Mouse (Mus musculus): ENCODE data around the gene Dmrtc2.
"Not testable (repeated sequence)": the region's sequence is repeated elsewhere in the genome, so short reads cannot be mapped to it uniquely, and the experiment has no call there.

Dmrtc2 gene

GRCm38 (mm10) chr7:24869532-24870165 is at the start of gene Dmrtc2, which contains the start of gene Lypd4:
TSS of gene Dmrtc2 (plus strand) at chr7:24870057.
TSS of gene Lypd4 (minus strand) at chr7:24869941.
- no peak for DNase-seq (ENCODE audit: low read depth)

GRCm38 (mm10) chr7:24824452-24824851 is 45.4 kb upstream of the Dmrtc2 start:
- DNase-seq (ENCODE audit: low read depth) = no peak

- no peak for DNase-seq (ENCODE audit: low read depth)
Observed at GRCm38 (mm10) chr7:24827181-24827580, 42.7 kb upstream of the Dmrtc2 start.

DNA sequence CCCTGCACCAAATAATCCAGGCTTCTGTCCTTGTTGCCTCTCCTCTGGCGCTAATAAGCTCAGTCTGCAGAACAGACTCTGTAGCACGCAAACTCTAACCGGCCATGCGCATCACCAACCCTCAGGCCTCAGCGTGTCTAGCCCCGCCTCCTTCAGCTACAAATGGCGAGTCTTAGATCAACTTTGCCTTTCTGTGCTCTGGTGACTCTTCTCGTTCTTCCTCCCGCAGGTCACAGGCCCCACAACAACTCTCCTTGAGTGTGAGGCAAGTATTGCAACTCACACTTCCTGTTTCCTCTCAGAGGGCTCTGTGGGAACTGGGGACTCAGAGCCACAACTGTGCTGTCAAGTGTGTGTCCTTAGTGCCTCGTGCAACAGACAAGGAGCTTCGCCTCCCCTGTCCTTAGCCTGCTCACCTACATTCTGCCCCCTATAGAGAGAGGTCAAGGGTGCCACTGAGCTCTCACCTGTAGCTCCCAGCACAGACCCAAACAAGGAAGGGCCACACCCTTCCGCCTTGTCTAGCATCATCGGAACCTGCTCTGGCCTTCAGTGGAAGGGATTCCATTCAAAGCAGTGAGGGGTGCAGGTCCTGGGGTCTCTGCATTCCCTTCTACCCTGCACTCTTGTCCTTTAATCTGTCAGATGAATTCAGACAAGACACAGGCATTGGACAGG is 31.0 kb upstream of the Dmrtc2 start:
- DNase-seq (ENCODE audit: low read depth) = not testable (repeated sequence)

GRCm38 (mm10) chr7:24839410-24839808 is 30.4 kb upstream of the Dmrtc2 start:
- no peak for DNase-seq (ENCODE audit: low read depth)

GRCm38 (mm10) chr7:24840331-24840730 is 29.5 kb upstream of the Dmrtc2 start:
- no peak for DNase-seq (ENCODE audit: low read depth)

- no peak for DNase-seq (ENCODE audit: low read depth)
Observed at GRCm38 (mm10) chr7:24841009-24841408, 28.8 kb upstream of the Dmrtc2 start.

DNA sequence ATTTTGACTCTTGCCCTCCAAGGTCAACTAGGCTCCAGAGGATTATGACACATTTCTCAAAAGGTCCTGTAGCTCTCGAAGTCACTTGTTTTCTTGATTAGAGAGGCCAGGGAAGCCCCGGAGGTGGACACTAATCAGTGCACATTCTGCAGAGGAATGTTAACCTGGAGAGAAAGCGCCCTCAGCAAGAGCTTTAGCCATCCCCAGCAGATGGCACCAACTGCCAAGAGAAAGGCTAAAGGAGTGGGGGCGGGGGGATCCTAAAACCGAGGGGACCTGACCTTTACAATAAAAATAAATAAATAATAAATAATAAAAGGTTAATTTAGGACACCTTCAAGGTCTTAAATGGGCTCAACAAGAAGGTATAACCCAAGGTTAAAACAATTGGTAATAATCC is 25.7 kb upstream of the Dmrtc2 start:
- no peak for DNase-seq (ENCODE audit: low read depth)

DNA sequence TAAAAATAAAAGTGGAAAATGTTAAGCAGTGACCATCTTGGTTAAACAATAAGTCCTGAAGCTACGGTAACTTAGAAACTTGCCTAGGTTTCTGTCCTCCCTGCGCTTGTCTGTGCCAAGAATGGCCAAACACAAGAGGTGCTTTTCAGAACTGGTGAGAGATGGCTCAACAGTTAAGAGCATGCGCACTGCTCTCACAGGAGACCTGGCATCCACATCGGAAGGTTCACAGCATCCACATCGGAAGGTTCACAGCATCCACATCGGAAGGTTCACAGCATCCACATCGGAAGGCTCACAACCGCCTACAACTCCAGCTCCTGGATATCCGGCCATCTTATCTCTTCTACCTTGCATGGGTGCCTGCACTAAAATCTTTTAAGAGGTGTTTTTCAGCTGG is 24.7 kb upstream of the Dmrtc2 start:
- DNase-seq (ENCODE audit: low read depth) = no peak

DNA sequence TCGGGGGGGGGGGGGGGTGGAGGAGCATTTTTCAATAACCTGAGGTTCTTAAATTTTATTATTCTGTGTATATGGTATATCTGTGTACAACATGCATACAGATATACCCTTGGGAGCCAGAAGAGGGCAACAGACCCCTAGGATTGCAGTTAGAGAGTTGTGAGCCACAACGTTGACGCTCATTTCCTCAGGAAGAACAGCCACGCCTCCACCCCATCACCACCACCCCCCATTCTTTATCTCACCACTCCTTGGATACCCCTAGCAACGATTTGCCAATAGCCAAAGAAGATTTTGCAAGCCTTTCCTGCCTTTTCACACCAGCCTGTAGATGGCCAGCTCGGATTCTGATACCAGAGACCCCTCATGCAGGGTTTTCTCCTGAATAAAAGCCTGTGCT is 24.1 kb upstream of the Dmrtc2 start:
- DNase-seq (ENCODE audit: low read depth) = no peak

- DNase-seq (ENCODE audit: low read depth) = not testable (repeated sequence)
Observed at GRCm38 (mm10) chr7:24846576-24846975, 23.3 kb upstream of the Dmrtc2 start.

GRCm38 (mm10) chr7:24850162-24850561 is 19.7 kb upstream of the Dmrtc2 start:
- no peak for DNase-seq (ENCODE audit: low read depth)

DNA sequence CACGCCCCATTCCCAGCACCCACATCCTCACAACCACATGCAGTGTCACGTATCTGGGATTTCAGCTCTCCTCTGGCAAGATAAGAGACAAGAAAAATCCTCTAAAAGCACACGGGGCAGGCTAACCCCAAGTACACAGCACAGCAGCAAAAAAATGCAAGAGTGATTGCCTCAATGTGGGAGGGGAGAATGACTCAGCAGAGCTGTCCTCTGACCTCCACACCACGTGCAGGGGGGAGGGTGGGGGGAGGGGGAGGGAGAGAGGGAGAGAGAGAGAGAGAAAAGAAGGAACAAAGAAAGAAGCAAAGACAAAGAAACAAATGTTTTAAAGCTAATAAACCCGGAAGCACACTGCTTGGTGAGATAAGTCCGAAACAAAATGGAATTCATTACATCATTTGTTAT is 19.0 kb upstream of the Dmrtc2 start:
- DNase-seq (ENCODE audit: low read depth) = peak; percentile 53

GRCm38 (mm10) chr7:24851596-24852325 is 18.1 kb upstream of the Dmrtc2 start:
- no peak for DNase-seq (ENCODE audit: low read depth)

DNA sequence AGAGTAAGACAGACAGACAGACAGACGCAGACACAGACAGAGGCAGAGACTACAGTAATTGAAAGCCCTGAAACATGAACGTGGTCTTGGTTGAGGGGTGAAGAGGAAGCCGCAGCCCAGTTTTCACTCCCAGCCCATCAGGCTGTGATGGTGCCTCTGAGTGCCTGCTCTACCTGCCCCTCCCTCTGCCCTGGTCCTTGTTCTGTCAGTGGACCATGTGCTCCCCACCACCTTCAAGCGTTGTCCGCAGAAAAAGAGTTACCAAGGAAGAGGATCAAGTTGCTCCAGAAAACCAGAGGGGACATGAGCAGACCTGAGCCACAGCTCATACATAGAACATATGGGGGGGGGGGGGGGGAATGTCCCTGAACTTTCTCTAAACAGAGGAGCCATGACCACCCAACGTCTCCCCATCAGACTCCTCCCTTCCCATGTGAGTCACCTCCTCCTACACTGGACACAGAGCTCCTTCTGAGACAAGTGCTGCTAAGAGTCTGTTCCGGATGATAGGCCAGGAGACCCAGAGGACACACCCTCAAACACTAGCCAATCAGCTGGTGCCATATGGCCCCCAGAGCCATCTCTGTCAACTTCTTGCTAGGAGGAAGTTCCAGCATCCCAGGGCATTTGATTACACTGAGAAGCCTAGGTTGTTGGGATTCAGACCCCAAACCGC is 17.2 kb upstream of the Dmrtc2 start:
- DNase-seq (ENCODE audit: low read depth) = no peak

DNA sequence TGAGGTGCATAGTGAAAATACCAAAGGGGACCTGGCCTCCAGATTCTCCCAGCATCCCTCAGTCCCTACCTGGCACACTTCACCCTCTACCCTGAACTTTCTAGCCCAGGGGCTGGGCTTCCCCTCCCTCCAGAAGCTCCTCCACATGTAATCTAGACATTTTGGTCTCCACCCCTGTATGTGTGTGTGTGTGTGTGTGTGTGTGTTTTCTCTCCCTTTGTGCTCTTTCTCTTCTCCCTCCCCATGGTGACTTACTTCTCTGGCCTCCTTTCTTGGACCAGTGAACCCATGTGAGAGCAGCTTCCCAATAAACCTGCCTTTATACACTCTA is 16.7 kb upstream of the Dmrtc2 start:
- no peak for DNase-seq (ENCODE audit: low read depth)

GRCm38 (mm10) chr7:24853695-24854094 is 16.2 kb upstream of the Dmrtc2 start:
- DNase-seq (ENCODE audit: low read depth) = no peak

DNA sequence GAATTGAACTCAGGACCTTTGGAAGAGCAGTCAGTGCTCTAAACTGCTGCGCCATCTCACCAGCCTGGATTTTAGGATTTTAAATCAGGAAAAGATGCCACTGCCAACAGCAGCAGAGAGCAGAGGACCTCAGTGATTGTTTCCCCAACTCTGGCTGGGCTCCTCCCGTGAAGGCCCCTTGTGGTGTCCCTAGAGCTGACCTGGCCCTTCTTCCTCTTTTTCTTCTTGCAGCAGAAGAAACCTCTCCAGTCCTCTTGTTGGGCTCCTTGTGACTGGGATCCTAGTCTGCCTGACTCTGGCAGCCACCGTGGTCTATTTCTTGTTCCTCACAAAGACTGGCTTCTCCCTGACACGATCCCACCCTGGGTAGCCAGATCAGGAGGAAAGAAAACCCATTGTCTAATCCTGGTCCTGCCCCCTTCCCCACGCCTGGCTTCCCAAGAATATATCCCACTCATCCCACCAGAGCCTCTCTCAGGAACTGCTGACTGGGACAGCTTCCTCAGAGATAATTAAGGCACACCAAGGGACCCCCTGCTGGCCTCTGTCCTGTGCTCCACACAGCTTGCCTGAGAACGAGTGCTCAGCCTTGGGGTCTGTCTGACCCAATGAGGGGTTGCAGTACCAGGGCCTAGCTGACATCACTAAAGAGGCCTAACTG is 13.3 kb upstream of the Dmrtc2 start:
- DNase-seq (ENCODE audit: low read depth) = no peak

GRCm38 (mm10) chr7:24859234-24859633 is 10.6 kb upstream of the Dmrtc2 start:
- DNase-seq (ENCODE audit: low read depth) = no peak

- no peak for DNase-seq (ENCODE audit: low read depth)
Observed at GRCm38 (mm10) chr7:24861913-24862312, 7.9 kb upstream of the Dmrtc2 start, which contains the start of gene Gm9844. TSS of gene Gm9844 (plus strand) at chr7:24862213.

DNA sequence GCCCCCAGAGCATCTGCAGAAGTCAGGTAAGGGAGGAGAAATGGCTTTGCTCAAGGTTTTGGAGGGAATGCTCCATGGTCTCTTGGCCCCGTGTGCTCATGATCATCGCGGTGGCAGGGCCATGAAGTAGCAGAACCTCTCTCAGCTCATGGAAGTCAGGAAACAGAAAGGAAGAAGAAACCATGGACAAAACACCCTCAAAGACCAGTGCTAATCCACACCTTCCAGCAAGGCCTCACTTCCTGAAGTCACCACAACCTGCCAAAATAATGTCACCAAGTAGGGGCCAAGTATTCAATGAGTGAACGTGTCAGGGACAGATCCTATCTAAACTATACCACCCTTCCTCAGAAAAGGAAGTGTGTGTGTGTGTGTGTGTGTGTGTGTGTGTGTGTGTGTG is 7.0 kb upstream of the Dmrtc2 start:
- DNase-seq (ENCODE audit: low read depth) = no peak

DNA sequence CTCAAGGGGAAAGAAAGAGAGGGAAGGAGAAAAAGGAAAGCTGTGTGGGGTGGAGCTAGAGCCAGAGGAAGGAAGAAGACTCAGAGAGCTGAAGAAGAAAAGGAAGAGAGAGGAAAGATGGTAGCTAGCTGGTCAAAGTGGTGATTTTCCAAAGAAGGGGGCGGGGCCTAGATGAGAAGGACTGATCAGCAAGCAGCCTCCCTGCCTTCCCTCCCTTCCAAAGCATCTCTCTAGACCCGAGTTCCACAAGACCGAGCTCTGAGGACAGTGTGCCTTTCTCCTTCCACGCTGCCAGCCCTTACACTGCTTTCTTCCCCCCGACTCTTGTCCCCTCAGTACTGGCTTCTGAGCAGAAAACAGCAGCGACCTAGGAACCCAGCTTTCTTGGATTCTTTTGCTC is 5.7 kb upstream of the Dmrtc2 start:
- no peak for DNase-seq (ENCODE audit: low read depth)
